Mouse (Mus musculus): ENCODE measurements around the gene Ephb4. TPM values are rescaled to one million over a fixed set of nuclear protein-coding genes. Genes with fewer than 3 reads are reported as not detected.

Ephb4 gene
- total and polyA plus RNA-seq, 3 experiments: 0.08 to 0.12 TPM; not detected in 1

DNA sequence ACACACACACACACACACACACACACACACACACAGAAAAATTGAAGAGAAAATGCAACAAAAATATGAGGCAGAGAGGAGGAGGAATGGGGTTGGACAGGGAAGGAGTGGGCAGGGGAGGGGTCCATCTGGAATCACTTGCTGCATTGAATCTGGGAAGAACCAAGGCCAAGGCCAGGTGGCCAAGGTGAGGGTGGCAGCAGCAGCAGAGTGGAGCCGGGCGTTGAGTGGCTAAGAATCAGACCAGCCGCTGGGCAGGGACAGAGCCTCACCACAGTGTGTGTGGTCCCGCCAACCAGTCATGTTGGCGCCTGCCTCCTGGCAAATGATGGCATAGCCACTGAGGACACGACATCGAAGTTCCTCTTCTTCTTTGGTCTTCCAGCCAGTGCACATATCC, 33.5 kb downstream of the Ephb4 start:
- no peaks in the 10 kb centered on the region for H3K9me3 ChIP-seq (replicated peaks; ENCODE audit: insufficient read depth, low read length)
- H3K27ac ChIP-seq (ENCODE audit: control insufficient read depth, low read depth, low read length): no peak overlapping the region
- no peak overlapping the region for H3K9ac ChIP-seq (ENCODE audit: control insufficient read depth, low read depth, low read length, poor library complexity, severe bottlenecking)
- H3K4me1 ChIP-seq (ENCODE audit: control insufficient read depth in 1 of 2, insufficient read depth in 2 of 2, low read length in 2 of 2): no peaks in the 10 kb centered on the region
- no peak for TF ChIP-seq GATA1 (IDR thresholded peaks at IDR 0.05; ENCODE audit: low read depth, low read length)
- no peak for TF ChIP-seq USF1 (IDR thresholded peaks at IDR 0.05; ENCODE audit: low read depth, low read length)
- no peak for TF ChIP-seq RCOR1 (IDR thresholded peaks at IDR 0.05; ENCODE audit: low read depth, low read length)
- TF ChIP-seq GABPA (IDR thresholded peaks at IDR 0.05; ENCODE audit: low read depth, low read length): no peak
- TF ChIP-seq MYB (IDR thresholded peaks at IDR 0.05; ENCODE audit: low read depth, low read length): no peak
- no peak for TF ChIP-seq TCF12 (IDR thresholded peaks at IDR 0.05; ENCODE audit: low read depth, low read length)
- no peak for TF ChIP-seq CTCF (IDR thresholded peaks at IDR 0.05 in 2 of 3, conservative IDR thresholded peaks at IDR 0.05 in 1 of 3; ENCODE audit: control insufficient read depth in 1 of 3, insufficient read depth in 1 of 3, low read depth in 2 of 3, low read length in 3 of 3, poor library complexity in 1 of 3, severe bottlenecking in 1 of 3)
- TF ChIP-seq TAL1 (IDR thresholded peaks at IDR 0.05; ENCODE audit: low read length): no peak
- TF ChIP-seq ZMIZ1 (IDR thresholded peaks at IDR 0.05; ENCODE audit: low read depth, low read length): no peak
- TF ChIP-seq HCFC1 (IDR thresholded peaks at IDR 0.05; ENCODE audit: low read depth, low read length): no peak
- TF ChIP-seq POLR2AphosphoS5 (IDR thresholded peaks at IDR 0.05; ENCODE audit: borderline replicate concordance, low read depth, low read length): no peak
- no peak for TF ChIP-seq EP300 (IDR thresholded peaks at IDR 0.05; ENCODE audit: low read depth in 1 of 2, low read length in 2 of 2)
- TF ChIP-seq POLR2A (IDR thresholded peaks at IDR 0.05; ENCODE audit: control insufficient read depth in 1 of 2, insufficient read depth in 1 of 2, low read depth in 1 of 2, low read length in 2 of 2, poor library complexity in 1 of 2): no peak
- TF ChIP-seq ZKSCAN1 (IDR thresholded peaks at IDR 0.05; ENCODE audit: low read depth, low read length): no peak
- no peak for TF ChIP-seq ELF1 (IDR thresholded peaks at IDR 0.05; ENCODE audit: low read depth, low read length)
- H3K36me3 ChIP-seq (ENCODE audit: control insufficient read depth in 1 of 2, insufficient read depth in 2 of 2, low read length in 2 of 2): no peaks in the 10 kb centered on the region
- H3K79me2 ChIP-seq (ENCODE audit: control insufficient read depth, insufficient read depth, low read length, poor library complexity): no peaks in the 10 kb centered on the region
- H3K4me3 ChIP-seq (ENCODE audit: control insufficient read depth in 1 of 2, insufficient read depth in 1 of 2, low read depth in 2 of 2, low read length in 2 of 2): no peak overlapping the region
- no peak for DNase-seq (ENCODE audit: low read depth, low spot score)
- peaks cover 0 to 1% of the 10 kb centered on the region in 2 experiments; a peak in 1 of 4 replicates for H3K27me3 ChIP-seq (ENCODE audit: control insufficient read depth in 1 of 2, insufficient read depth in 2 of 2, low read length in 2 of 2)

DNA sequence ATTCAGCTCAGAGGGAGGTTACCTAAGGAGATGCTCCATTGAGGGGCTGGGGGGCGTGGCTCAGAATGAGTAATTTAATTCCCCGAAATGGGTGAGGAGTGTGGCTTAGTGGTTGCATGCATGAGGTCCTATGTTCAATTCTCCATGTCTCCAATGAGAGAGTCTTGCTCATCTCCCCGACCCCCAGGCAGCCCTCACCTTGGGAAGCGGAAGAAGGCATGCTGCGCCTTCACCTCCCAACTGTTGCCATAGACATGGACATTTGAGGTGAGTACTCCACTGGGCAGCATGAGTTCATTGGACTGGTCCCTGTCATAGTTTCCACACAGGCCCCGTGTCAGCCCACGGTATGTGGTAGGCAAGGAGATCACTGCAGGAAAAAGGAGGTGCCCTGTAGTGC, 36.8 kb downstream of the Ephb4 start:
- H3K36me3 ChIP-seq (ENCODE audit: control insufficient read depth in 1 of 2, insufficient read depth in 2 of 2, low read length in 2 of 2): no peaks in the 10 kb centered on the region
- H3K9ac ChIP-seq (ENCODE audit: control insufficient read depth, low read depth, low read length, poor library complexity, severe bottlenecking): no peak overlapping the region
- DNase-seq (ENCODE audit: low read depth, low spot score): no peak
- H3K4me1 ChIP-seq (ENCODE audit: control insufficient read depth in 1 of 2, insufficient read depth in 2 of 2, low read length in 2 of 2): no peaks in the 10 kb centered on the region
- H3K79me2 ChIP-seq (ENCODE audit: control insufficient read depth, insufficient read depth, low read length, poor library complexity): no peaks in the 10 kb centered on the region
- no peaks in the 10 kb centered on the region for H3K9me3 ChIP-seq (replicated peaks; ENCODE audit: insufficient read depth, low read length)
- TF ChIP-seq ZMIZ1 (IDR thresholded peaks at IDR 0.05; ENCODE audit: low read depth, low read length) (no peak), MAZ (IDR thresholded peaks at IDR 0.05; ENCODE audit: low read depth, low read length) (no peak), RAD21 (IDR thresholded peaks at IDR 0.05; ENCODE audit: low read depth, low read length) (no peak), POLR2AphosphoS5 (IDR thresholded peaks at IDR 0.05; ENCODE audit: borderline replicate concordance, low read depth, low read length) (no peak), E2F4 (IDR thresholded peaks at IDR 0.05; ENCODE audit: borderline replicate concordance, low read depth, low read length) (no peak), USF2 (IDR thresholded peaks at IDR 0.05; ENCODE audit: borderline replicate concordance in 1 of 2, insufficient read depth in 1 of 2, low read depth in 1 of 2, low read length in 2 of 2) (no peak), MAFK (IDR thresholded peaks at IDR 0.05; ENCODE audit: borderline replicate concordance, low read depth, low read length) (no peak), TCF12 (IDR thresholded peaks at IDR 0.05; ENCODE audit: low read depth, low read length) (no peak), USF1 (IDR thresholded peaks at IDR 0.05; ENCODE audit: low read depth, low read length) (no peak), CHD1 (IDR thresholded peaks at IDR 0.05; ENCODE audit: low read depth, low read length) (no peak), MYC (IDR thresholded peaks at IDR 0.05; ENCODE audit: low read depth, low read length) (no peak), ZNF384 (IDR thresholded peaks at IDR 0.05; ENCODE audit: low read depth, low read length) (no peak), CTCF (IDR thresholded peaks at IDR 0.05 in 2 of 3, conservative IDR thresholded peaks at IDR 0.05 in 1 of 3; ENCODE audit: control insufficient read depth in 1 of 3, insufficient read depth in 1 of 3, low read depth in 2 of 3, low read length in 3 of 3, poor library complexity in 1 of 3, severe bottlenecking in 1 of 3) (no peak), GABPA (IDR thresholded peaks at IDR 0.05; ENCODE audit: low read depth, low read length) (no peak), MYB (IDR thresholded peaks at IDR 0.05; ENCODE audit: low read depth, low read length) (no peak), TAL1 (IDR thresholded peaks at IDR 0.05; ENCODE audit: low read length) (no peak), ELF1 (IDR thresholded peaks at IDR 0.05; ENCODE audit: low read depth, low read length) (no peak), CHD2 (IDR thresholded peaks at IDR 0.05; ENCODE audit: low read length) (no peak), JUND (IDR thresholded peaks at IDR 0.05; ENCODE audit: low read depth, low read length) (no peak)
- no peak overlapping the region for H3K27ac ChIP-seq (ENCODE audit: control insufficient read depth, low read depth, low read length)
- peaks cover 0 to 3% of the 10 kb centered on the region in 2 experiments; a peak in 1 of 4 replicates for H3K27me3 ChIP-seq (ENCODE audit: control insufficient read depth in 1 of 2, insufficient read depth in 2 of 2, low read length in 2 of 2)
- no peak overlapping the region for H3K4me3 ChIP-seq (ENCODE audit: control insufficient read depth in 1 of 2, insufficient read depth in 1 of 2, low read depth in 2 of 2, low read length in 2 of 2)

Measured in MEL (cell line).